Mouse (Mus musculus): Measurements from ENCODE around the gene Nptxr.
A peak's percentile ranks its signal among the peaks of the same experiment; 100 is the strongest.
"Not testable (repeated sequence)": the region's sequence is repeated elsewhere in the genome, so short reads cannot be mapped to it uniquely, and the experiment has no call there.

The Nptxr gene

GRCm38 (mm10) chr15:79822265-79823199 is 18.0 kb upstream of the Nptxr start:
- no peak for DNase-seq (ENCODE audit: low read depth, low spot score)

GRCm38 (mm10) chr15:79818325-79818724 is 13.8 kb upstream of the Nptxr start:
- DNase-seq (ENCODE audit: low read depth, low spot score) = no peak

- no peak for DNase-seq (ENCODE audit: low read depth, low spot score)
Measured at GRCm38 (mm10) chr15:79813666-79814258, 9.2 kb upstream of the Nptxr start.

GRCm38 (mm10) chr15:79812840-79813239 is 8.3 kb upstream of the Nptxr start:
- DNase-seq (ENCODE audit: low read depth, low spot score) = not testable (repeated sequence)

GRCm38 (mm10) chr15:79810997-79811396 is 6.4 kb upstream of the Nptxr start:
- DNase-seq (ENCODE audit: low read depth, low spot score) = no peak

GRCm38 (mm10) chr15:79810061-79810460 is 5.5 kb upstream of the Nptxr start:
- DNase-seq (ENCODE audit: low read depth, low spot score) = no peak

- DNase-seq (ENCODE audit: low read depth, low spot score) = no peak
Measured at GRCm38 (mm10) chr15:79808658-79809057, 4.1 kb upstream of the Nptxr start.

GRCm38 (mm10) chr15:79808114-79808513 is 3.5 kb upstream of the Nptxr start:
- no peak for DNase-seq (ENCODE audit: low read depth, low spot score)

GRCm38 (mm10) chr15:79807050-79807449 is 2.5 kb upstream of the Nptxr start:
- DNase-seq (ENCODE audit: low read depth, low spot score) = no peak

GRCm38 (mm10) chr15:79805246-79805645 is 680 bp upstream of the Nptxr start:
- no peak for DNase-seq (ENCODE audit: low read depth, low spot score)

- DNase-seq (ENCODE audit: low read depth, low spot score) = no peak
Measured at GRCm38 (mm10) chr15:79803533-79804351, 824 bp downstream of the Nptxr start.

- no peak for DNase-seq (ENCODE audit: low read depth, low spot score)
Measured at GRCm38 (mm10) chr15:79802304-79802703, 2.3 kb downstream of the Nptxr start.

GRCm38 (mm10) chr15:79801646-79802045 is 2.9 kb downstream of the Nptxr start:
- no peak for DNase-seq (ENCODE audit: low read depth, low spot score)

GRCm38 (mm10) chr15:79800701-79801100 is 3.9 kb downstream of the Nptxr start:
- no peak for DNase-seq (ENCODE audit: low read depth, low spot score)

- peak; percentile 74 for DNase-seq (ENCODE audit: low read depth, low spot score)
Measured at GRCm38 (mm10) chr15:79798591-79798990, 6.0 kb downstream of the Nptxr start.

- no peak for DNase-seq (ENCODE audit: low read depth, low spot score)
Measured at GRCm38 (mm10) chr15:79797680-79798079, 6.9 kb downstream of the Nptxr start.

- DNase-seq (ENCODE audit: low read depth, low spot score) = no peak
Measured at GRCm38 (mm10) chr15:79797096-79797495, 7.5 kb downstream of the Nptxr start.

GRCm38 (mm10) chr15:79796256-79796655 is 8.3 kb downstream of the Nptxr start:
- no peak for DNase-seq (ENCODE audit: low read depth, low spot score)

- DNase-seq (ENCODE audit: low read depth, low spot score) = no peak
Measured at GRCm38 (mm10) chr15:79794173-79794572, 10.4 kb downstream of the Nptxr start.

GRCm38 (mm10) chr15:79793076-79793475 is 11.5 kb downstream of the Nptxr start:
- no peak for DNase-seq (ENCODE audit: low read depth, low spot score)

- DNase-seq (ENCODE audit: low read depth, low spot score) = no peak
Measured at GRCm38 (mm10) chr15:79792455-79792854, 12.1 kb downstream of the Nptxr start.

GRCm38 (mm10) chr15:79791502-79791901 is 13.1 kb downstream of the Nptxr start:
- DNase-seq (ENCODE audit: low read depth, low spot score) = no peak
